Mouse (Mus musculus) myocyte (in vitro differentiated cells): ENCODE measurements at regions not wholly inside any gene's neighbourhood (a gene's known extent, or its start where the extent isn't known, plus 50 kb on each side); places are given as distances from the start of the nearest gene placed in this dataset.

Source experiments
- H3K27me3 ChIP-seq: one replicate; pipeline ENCODE4 v1.6.1; 2011; ENCODE audit not compliant: control insufficient read depth, insufficient read depth, insufficient read length
- H3K36me3 ChIP-seq: one replicate; pipeline ENCODE4 v1.6.1; 2011; ENCODE audit not compliant: control insufficient read depth, insufficient read depth
- H3K4me2 ChIP-seq: one replicate; pipeline ENCODE4 v1.6.1; 2011; ENCODE audit warnings: low read depth, control low read depth
- H3K4me3 ChIP-seq: one replicate; pipeline ENCODE4 v1.5.1; 2011; ENCODE audit warnings: mild to moderate bottlenecking, control low read depth, moderate library complexity
- H3K79me2 ChIP-seq: one replicate; pipeline ENCODE4 v1.6.1; 2011; ENCODE audit not compliant: control insufficient read depth, insufficient read depth
- H3ac ChIP-seq: one replicate; pipeline ENCODE4 v1.6.1; 2011; ENCODE audit not compliant: control insufficient read depth, insufficient read length
- CEBPB ChIP-seq: IDR thresholded peaks from 2 replicates; pipeline ENCODE4 v1.6.1; 2011; ENCODE audit warnings: mild to moderate bottlenecking, moderate library complexity; ENCODE audit not compliant: poor library complexity, insufficient read depth, severe bottlenecking
- E2F4 ChIP-seq: IDR thresholded peaks from one replicate; pipeline ENCODE4 v1.6.1; 2011; ENCODE audit warnings: mild to moderate bottlenecking, control low read depth, moderate library complexity; ENCODE audit not compliant: insufficient read depth
- MAX ChIP-seq: IDR thresholded peaks from one replicate; pipeline ENCODE4 v1.6.1; 2011; ENCODE audit warnings: low read depth, mild to moderate bottlenecking, control low read depth
- MYOD1 ChIP-seq, 3 experiments: IDR thresholded peaks; one replicate each; pipeline ENCODE4 v1.6.1; 2011; ENCODE audit warnings: control low read depth in 2 of 3, low read depth in 2 of 3, mild to moderate bottlenecking in 2 of 3, moderate library complexity in 1 of 3; ENCODE audit not compliant: insufficient read length in 2 of 3, control insufficient read depth in 1 of 3
- MYOG ChIP-seq, 3 experiments: IDR thresholded peaks; one replicate each; pipeline ENCODE4 v1.6.1; 2011; ENCODE audit warnings: control low read depth in 2 of 3, low read depth in 2 of 3, mild to moderate bottlenecking in 2 of 3; ENCODE audit not compliant: insufficient read length in 2 of 3, control insufficient read depth in 1 of 3, insufficient read depth in 1 of 3
- POLR2A ChIP-seq: IDR thresholded peaks from one replicate; pipeline ENCODE4 v1.6.1; 2011; ENCODE audit warnings: low read depth, mild to moderate bottlenecking, control low read depth, moderate library complexity; ENCODE audit not compliant: insufficient read length
- POLR2AphosphoS2 ChIP-seq: IDR thresholded peaks from one replicate; pipeline ENCODE4 v1.6.1; 2011; ENCODE audit warnings: low read depth, control low read depth; ENCODE audit not compliant: insufficient read length
- REST ChIP-seq: IDR thresholded peaks from one replicate; pipeline ENCODE4 v1.6.1; 2011; ENCODE audit warnings: mild to moderate bottlenecking, control low read depth, moderate library complexity; ENCODE audit not compliant: insufficient read depth, insufficient read length
- SRF ChIP-seq: IDR thresholded peaks from one replicate; pipeline ENCODE4 v1.6.1; 2011; ENCODE audit warnings: low read depth; ENCODE audit not compliant: control insufficient read depth, insufficient read length
- TCF12 ChIP-seq: IDR thresholded peaks from one replicate; pipeline ENCODE4 v1.6.1; 2011; ENCODE audit warnings: mild to moderate bottlenecking, control low read depth; ENCODE audit not compliant: poor library complexity, insufficient read depth, severe bottlenecking
- TCF3 ChIP-seq: IDR thresholded peaks from one replicate; pipeline ENCODE4 v1.6.1; 2011; ENCODE audit warnings: low read depth, control low read depth; ENCODE audit not compliant: insufficient read length
- USF1 ChIP-seq: IDR thresholded peaks from one replicate; pipeline ENCODE4 v1.6.1; 2011; ENCODE audit warnings: low read depth, mild to moderate bottlenecking, control low read depth, moderate library complexity

DNA sequence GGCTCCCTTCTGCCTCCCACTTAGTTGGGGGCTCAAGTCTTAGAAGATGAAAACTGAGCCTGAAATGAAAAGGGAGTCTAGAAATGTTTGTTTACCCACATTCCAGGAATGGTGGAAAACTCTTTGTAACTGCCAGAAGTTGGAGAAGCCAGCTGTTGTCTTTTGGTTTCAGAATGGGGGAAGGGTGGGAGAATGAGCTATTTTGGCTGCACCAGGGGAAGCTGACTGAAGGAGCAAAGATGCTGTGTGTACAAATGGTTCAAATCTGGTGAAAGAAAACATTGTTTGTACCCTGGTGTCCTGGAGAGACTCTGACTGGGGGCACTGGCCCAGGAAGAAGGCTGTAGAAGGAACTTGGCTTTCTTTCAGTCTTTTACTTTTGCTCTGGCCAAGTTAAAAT is 291.1 kb downstream of the Vps13c start:
- H3K4me2 ChIP-seq = no peak overlapping the region
- no peak overlapping the region for H3K4me3 ChIP-seq
- H3ac ChIP-seq = no peak overlapping the region
- H3K27me3 ChIP-seq = no peaks in the 10 kb centered on the region
- H3K79me2 ChIP-seq = no peaks in the 10 kb centered on the region
- H3K36me3 ChIP-seq = no peaks in the 10 kb centered on the region
- TF ChIP-seq REST = no peak
- TF ChIP-seq USF1 = no peak
- no peak for TF ChIP-seq CEBPB
- TF ChIP-seq E2F4 = no peak
- TF ChIP-seq POLR2AphosphoS2 = no peak
- no peak for TF ChIP-seq MAX
- TF ChIP-seq MYOG (IDR thresholded peaks at IDR 0.05; ENCODE audit: control insufficient read depth in 1 of 3, insufficient read depth in 1 of 3, insufficient read length in 2 of 3, low read depth in 2 of 3) = no peak
- no peak for TF ChIP-seq TCF12
- TF ChIP-seq POLR2A = no peak
- TF ChIP-seq MYOD1 (IDR thresholded peaks at IDR 0.05; ENCODE audit: control insufficient read depth in 1 of 3, insufficient read length in 2 of 3, low read depth in 2 of 3) = no peak

DNA sequence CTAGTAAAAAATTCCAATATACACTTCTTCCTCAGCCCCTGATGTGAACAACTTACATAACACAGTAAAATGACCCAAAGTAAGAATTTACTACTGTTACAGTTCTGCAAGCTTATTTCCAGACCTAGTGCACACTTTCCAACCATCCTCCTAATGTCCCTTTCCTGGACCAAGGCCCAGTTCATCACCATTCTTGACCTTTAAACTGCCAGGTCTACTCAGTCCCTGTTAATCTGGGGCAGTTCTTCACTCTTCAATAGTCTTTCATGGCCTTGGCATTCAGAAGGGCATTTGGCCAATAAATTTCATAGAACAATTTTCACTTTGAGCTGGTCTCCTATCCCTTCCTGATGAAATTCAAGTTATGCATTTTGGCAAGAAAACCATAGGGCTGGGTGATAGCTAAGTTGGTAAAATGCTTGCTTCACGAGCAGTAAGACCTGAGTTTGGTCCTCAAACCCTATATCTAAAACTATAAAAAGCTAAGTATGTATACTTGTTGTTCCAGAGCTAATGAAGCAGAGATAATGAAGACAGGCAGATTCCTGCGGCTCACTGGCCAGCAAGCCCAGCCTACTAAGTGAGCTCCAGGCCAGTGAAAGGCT is 295.4 kb downstream of the Vps13c start:
- TF ChIP-seq TCF3 = no peak
- no peak for TF ChIP-seq POLR2AphosphoS2
- TF ChIP-seq MAX = no peak
- TF ChIP-seq CEBPB = no peak
- no peak for TF ChIP-seq REST
- TF ChIP-seq TCF12 = no peak
- no peak for TF ChIP-seq MYOG (IDR thresholded peaks at IDR 0.05; ENCODE audit: control insufficient read depth in 1 of 3, insufficient read depth in 1 of 3, insufficient read length in 2 of 3, low read depth in 2 of 3)
- TF ChIP-seq SRF = no peak
- no peak for TF ChIP-seq POLR2A
- TF ChIP-seq MYOD1 (IDR thresholded peaks at IDR 0.05; ENCODE audit: control insufficient read depth in 1 of 3, insufficient read length in 2 of 3, low read depth in 2 of 3) = no peak
- TF ChIP-seq E2F4 = no peak
- TF ChIP-seq USF1 = no peak
- H3K4me3 ChIP-seq = no peak overlapping the region
- H3K27me3 ChIP-seq = no peaks in the 10 kb centered on the region
- no peaks in the 10 kb centered on the region for H3K79me2 ChIP-seq
- H3K36me3 ChIP-seq = no peaks in the 10 kb centered on the region
- H3ac ChIP-seq = no peak overlapping the region
- no peak overlapping the region for H3K4me2 ChIP-seq

DNA sequence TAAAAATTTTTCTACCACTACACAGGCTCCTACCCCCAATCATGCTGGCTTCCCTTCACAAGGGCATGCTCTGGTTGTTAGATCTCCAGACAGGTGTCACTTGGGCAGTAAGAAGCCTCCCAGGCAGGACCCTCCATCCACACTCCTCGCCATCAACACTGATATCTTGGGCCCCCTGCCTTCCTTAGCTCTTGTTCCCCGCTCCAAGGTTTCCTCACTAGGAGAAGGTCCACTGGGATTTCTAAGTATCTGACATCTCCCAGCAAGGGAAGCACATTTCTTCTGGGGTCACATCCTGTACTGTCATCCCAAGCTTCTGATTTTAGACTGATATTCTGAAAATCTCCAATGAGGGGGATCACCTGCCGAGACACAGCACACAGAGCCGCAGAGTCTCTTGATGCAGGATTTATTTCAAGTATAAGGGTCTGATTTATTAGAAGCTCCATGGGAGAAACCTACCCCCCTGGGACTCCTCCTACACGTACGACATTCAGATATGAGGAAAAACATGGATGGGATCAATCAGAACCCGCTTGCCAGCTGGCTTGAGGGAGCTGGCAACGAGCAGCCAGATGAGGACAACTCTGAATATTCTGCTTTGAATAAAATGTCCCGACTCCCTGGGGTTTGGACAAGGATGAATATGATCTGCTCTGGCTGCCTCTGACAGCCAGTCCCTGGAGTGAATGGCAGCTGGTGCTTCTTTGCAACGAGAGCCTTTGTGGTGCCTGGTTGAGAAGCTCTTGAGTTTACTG is 322.8 kb downstream of the Vps13c start:
- Histone ChIP-seq H3ac (no peak overlapping the region), H3K4me2 (no peak overlapping the region), H3K27me3 (no peaks in the 10 kb centered on the region), H3K4me3 (no peak overlapping the region), H3K36me3 (no peaks in the 10 kb centered on the region), H3K79me2 (no peaks in the 10 kb centered on the region)
- TF ChIP-seq MYOD1 (IDR thresholded peaks at IDR 0.05; ENCODE audit: control insufficient read depth in 1 of 3, insufficient read length in 2 of 3, low read depth in 2 of 3) (no peak), E2F4 (no peak), POLR2A (no peak), TCF12 (no peak), MYOG (IDR thresholded peaks at IDR 0.05; ENCODE audit: control insufficient read depth in 1 of 3, insufficient read depth in 1 of 3, insufficient read length in 2 of 3, low read depth in 2 of 3) (no peak), REST (no peak), POLR2AphosphoS2 (no peak), USF1 (no peak), SRF (no peak), TCF3 (no peak), MAX (no peak), CEBPB (no peak)

DNA sequence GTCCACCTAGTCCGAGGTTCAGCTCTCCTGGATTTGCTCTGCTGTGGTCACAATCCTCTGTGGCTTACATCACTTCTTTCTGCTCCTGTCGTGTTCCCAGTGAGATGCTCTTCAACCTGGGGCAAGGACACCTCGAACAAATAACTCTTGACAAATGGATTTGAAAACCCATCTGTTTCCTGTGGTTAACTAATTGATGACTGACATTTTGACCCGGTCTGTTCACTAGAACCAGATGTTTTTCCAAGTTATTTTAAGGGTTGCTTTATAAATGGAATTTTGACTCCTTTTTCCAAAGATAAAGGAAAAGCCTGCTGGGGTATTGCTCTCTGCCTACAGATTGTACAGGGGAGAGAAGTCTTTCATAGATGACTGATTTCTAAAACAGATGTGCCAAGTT is 326.4 kb downstream of the Vps13c start:
- TF ChIP-seq REST (no peak), POLR2A (no peak), MYOD1 (IDR thresholded peaks at IDR 0.05; ENCODE audit: control insufficient read depth in 1 of 3, insufficient read length in 2 of 3, low read depth in 2 of 3) (no peak)
- Histone ChIP-seq H3K36me3 (no peaks in the 10 kb centered on the region), H3ac (no peak overlapping the region), H3K4me2 (no peak overlapping the region), H3K27me3 (no peaks in the 10 kb centered on the region), H3K4me3 (no peak overlapping the region), H3K79me2 (no peaks in the 10 kb centered on the region)

DNA sequence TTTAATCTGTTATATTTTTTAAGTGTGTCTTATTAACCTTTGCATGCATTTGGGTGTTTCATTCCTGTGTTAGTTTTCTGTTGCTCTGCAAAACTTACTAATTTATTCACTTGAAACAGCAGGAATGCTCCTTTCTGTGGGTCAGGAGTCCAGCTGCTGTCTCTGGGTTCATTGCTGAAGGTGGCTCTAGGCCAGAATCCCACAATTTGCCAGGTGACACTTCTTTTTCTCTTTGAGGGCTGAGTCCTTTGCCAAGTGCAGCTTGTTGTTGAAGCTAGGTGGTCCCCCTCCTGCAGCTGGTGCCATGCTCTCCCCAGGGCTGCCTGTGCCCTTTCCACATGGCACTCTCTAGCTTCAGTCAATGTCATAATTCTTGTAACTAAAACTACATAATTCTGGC is 348.7 kb downstream of the Vps13c start:
- Histone ChIP-seq H3K36me3 (no peaks in the 10 kb centered on the region), H3K4me3 (no peak overlapping the region), H3K27me3 (no peaks in the 10 kb centered on the region), H3ac (no peak overlapping the region), H3K4me2 (no peak overlapping the region), H3K79me2 (no peaks in the 10 kb centered on the region)
- TF ChIP-seq CEBPB (no peak), TCF3 (no peak), MYOG (IDR thresholded peaks at IDR 0.05; ENCODE audit: control insufficient read depth in 1 of 3, insufficient read depth in 1 of 3, insufficient read length in 2 of 3, low read depth in 2 of 3) (no peak), TCF12 (no peak), SRF (no peak), MYOD1 (IDR thresholded peaks at IDR 0.05; ENCODE audit: control insufficient read depth in 1 of 3, insufficient read length in 2 of 3, low read depth in 2 of 3) (no peak), POLR2AphosphoS2 (no peak), POLR2A (no peak), REST (no peak), USF1 (no peak), E2F4 (no peak), MAX (no peak)
